Mouse (Mus musculus) testis, adult 2 months (tissue): ENCODE results near the gene Tmem208. TPM values are rescaled to one million over a fixed set of nuclear protein-coding genes. Genes with fewer than 3 reads are reported as not detected.

ENCODE experiments used
- H3K27ac ChIP-seq: fragments of 200-500 bp; 2 replicates; pipeline ENCODE4 v1.5.1; 2012; ENCODE audit warnings: low read depth, low read length; ENCODE audit not compliant: control insufficient read depth, insufficient read depth
- H3K27me3 ChIP-seq: fragments of 200-500 bp; 2 replicates; pipeline ENCODE4 v1.6.1; 2012; ENCODE audit warnings: mild to moderate bottlenecking, low read length, moderate library complexity; ENCODE audit not compliant: control insufficient read depth, insufficient read depth
- H3K36me3 ChIP-seq: fragments of 200-500 bp; 2 replicates; pipeline ENCODE4 v1.6.1; 2012; ENCODE audit warnings: mild to moderate bottlenecking, low read length; ENCODE audit not compliant: control insufficient read depth, insufficient read depth
- H3K4me1 ChIP-seq: fragments of 200-500 bp; 2 replicates; pipeline ENCODE4 v1.6.1; 2012; ENCODE audit warnings: low read length; ENCODE audit not compliant: control insufficient read depth, insufficient read depth
- H3K4me3 ChIP-seq: fragments of 200-500 bp; 2 replicates; pipeline ENCODE4 v1.5.1; 2012; ENCODE audit warnings: low read depth, mild to moderate bottlenecking, low read length, moderate library complexity, mixed read lengths; ENCODE audit not compliant: control insufficient read depth
- CTCF ChIP-seq: fragments of 200-500 bp; IDR thresholded peaks from 2 replicates; pipeline ENCODE4 v1.5.1; 2012; ENCODE audit warnings: low read depth, mild to moderate bottlenecking, inconsistent platforms, low read length, moderate library complexity; ENCODE audit not compliant: control insufficient read depth, insufficient read depth, insufficient replicate concordance
- POLR2A ChIP-seq: fragments of 200-500 bp; IDR thresholded peaks from 2 replicates; pipeline ENCODE4 v1.6.1; 2012; ENCODE audit warnings: low read depth, mild to moderate bottlenecking, inconsistent platforms, low read length, moderate library complexity; ENCODE audit not compliant: control insufficient read depth
- polyA plus RNA-seq: library from polyadenylated mRNA; depleted of rRNA; stranded (reverse); fragments of >200 nt; gene quantifications from 2 replicates; pipeline ENCODE4 v1.2.3, GENCODE M21; 2012

Gene Tmem208
- polyA plus RNA-seq, 1 experiment, result 32.4 TPM

DNA sequence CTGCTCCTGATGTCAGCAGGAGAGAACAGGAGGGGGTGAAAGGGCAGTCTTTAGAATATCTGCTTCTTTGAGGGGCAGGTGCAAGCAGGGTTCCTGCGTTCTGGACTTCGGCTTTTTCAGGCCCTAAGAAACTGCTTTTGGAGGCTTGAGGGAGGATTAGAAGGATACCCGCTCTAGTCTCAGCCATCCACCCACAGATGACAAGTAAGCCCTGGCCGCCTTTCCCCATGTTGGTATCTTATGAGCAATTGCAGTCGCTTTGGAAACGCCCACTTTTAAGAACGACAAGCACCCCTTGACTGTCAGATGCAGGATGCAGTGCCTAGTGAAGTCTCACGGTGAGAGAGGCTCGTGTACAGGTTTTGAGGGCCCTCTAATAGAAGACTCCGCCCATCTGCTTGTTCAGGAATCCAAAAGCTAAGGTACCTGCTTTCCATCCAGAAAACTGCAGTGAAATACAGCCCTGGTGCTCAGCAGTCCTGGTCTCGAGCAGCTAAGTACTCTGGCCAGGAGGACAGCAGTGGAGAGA lies 7.4 kb upstream of the Tmem208 start:
- Histone ChIP-seq H3K4me3 (no peak overlapping the region), H3K36me3 (peaks cover 2% of the 10 kb centered on the region; the same call in 1 of the 2 replicates), H3K4me1 (no peaks in the 10 kb centered on the region), H3K27ac (no peak overlapping the region), H3K27me3 (no peaks in the 10 kb centered on the region)
- no peak for TF ChIP-seq CTCF
- TF ChIP-seq POLR2A, result no peak

DNA sequence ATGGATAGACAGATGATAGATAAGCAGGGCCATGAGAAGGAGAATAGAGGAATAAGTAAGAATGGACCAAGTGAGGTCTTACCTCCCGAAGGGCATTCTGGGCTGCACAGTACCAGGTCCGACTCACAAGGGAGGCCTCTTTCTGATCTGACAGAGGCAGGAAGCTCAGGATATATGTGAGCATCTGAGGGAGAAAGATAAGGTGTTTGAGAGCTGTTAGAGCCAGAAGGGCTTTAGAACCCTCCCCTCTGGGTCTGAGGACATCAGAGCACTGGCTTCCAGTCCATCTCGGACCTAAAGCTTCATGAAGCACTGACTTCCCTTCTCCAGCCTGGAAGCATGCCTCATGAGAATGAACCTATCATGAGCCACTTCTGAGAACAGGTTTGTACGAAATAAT lies 3.0 kb upstream of the Tmem208 start:
- Histone ChIP-seq H3K4me3 (no peak overlapping the region), H3K4me1 (peaks cover 6% of the 10 kb centered on the region), H3K36me3 (no peaks in the 10 kb centered on the region; the same call in none of the 2 replicates), H3K27ac (no peak overlapping the region), H3K27me3 (no peaks in the 10 kb centered on the region)
- TF ChIP-seq POLR2A (no peak), CTCF (no peak)

DNA sequence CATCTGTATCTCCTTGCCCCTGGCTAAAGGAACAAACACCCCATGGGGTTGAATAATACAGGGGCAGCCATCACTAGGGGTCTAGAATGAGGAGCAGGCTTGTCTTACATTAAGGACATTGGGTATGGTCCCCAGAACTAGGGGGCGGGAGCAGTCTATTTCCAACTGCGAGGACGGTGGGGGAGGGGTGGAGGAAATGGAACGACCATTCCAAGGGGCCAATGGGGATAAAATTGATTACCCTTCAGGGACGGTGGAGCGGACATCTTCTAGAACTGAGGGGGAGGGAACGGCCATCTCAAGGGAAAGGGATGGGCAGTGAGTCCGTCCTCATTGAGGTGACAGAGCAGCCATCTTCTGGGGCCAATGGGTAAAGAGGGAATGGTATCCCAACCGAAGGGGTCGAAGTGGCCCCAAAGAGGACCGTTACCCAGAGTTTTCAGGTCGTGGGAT lies 487 bp upstream of the Tmem208 start:
- H3K4me3 ChIP-seq, result peak overlapping the region; percentile 89
- H3K36me3 ChIP-seq, result no peaks in the 10 kb centered on the region; the same call in 1 of the 2 replicates
- H3K4me1 ChIP-seq, result peaks cover 6% of the 10 kb centered on the region
- no peaks in the 10 kb centered on the region for H3K27me3 ChIP-seq
- TF ChIP-seq CTCF (no peak), POLR2A (no peak)
- H3K27ac ChIP-seq, result peak overlapping the region; percentile 91

DNA sequence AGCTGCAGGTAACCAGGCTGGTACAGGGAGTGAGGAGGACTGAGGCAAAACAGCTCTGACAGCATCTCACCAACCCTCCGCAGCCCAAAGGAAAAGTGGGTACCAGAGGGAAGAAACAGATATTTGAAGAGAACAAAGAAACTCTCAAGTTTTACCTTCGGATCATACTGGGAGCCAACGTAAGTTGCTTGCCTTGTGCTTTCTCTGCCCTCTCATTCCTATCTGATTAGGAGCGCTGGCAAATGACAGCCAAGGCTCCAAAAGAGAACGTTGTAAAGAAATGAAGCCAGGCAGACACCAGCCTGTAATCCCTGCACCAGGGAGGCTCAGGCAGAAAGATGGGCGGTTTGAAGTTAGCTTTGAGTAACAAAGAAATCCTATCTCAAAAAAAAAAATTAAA lies 814 bp downstream of the Tmem208 start:
- H3K4me1 ChIP-seq, result peaks cover 6% of the 10 kb centered on the region
- TF ChIP-seq CTCF (no peak), POLR2A (no peak)
- peak overlapping the region; percentile 55; the same call in 1 of the 2 replicates for H3K27ac ChIP-seq
- H3K4me3 ChIP-seq, result peak overlapping the region; percentile 89
- H3K36me3 ChIP-seq, result no peaks in the 10 kb centered on the region; the same call in 1 of the 2 replicates
- H3K27me3 ChIP-seq, result no peaks in the 10 kb centered on the region

DNA sequence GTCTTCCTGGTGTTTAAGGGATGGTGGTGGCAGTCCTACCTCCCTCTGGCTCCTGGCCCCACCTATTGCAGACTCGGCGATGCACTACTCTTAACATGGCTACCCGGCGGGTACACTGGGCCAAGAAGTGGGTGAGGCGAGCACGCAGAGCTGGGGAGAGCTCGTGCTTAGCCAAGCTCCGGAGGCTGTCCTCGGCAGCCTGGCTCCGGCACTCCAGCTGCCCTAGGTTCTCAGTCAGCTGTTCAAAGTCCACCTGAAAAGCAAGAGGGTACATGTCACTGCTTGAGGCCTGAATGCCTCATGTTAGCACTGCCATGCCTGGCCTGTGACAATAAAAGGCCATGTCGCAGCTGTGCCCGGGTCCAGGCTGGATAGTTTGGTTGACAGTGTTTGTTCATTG lies 4.2 kb downstream of the Tmem208 start:
- H3K36me3 ChIP-seq, result no peaks in the 10 kb centered on the region; the same call in 1 of the 2 replicates
- TF ChIP-seq CTCF (no peak), POLR2A (no peak)
- H3K4me3 ChIP-seq, result no peak overlapping the region
- H3K27me3 ChIP-seq, result no peaks in the 10 kb centered on the region
- H3K4me1 ChIP-seq, result peaks cover 6% of the 10 kb centered on the region
- H3K27ac ChIP-seq, result no peak overlapping the region

DNA sequence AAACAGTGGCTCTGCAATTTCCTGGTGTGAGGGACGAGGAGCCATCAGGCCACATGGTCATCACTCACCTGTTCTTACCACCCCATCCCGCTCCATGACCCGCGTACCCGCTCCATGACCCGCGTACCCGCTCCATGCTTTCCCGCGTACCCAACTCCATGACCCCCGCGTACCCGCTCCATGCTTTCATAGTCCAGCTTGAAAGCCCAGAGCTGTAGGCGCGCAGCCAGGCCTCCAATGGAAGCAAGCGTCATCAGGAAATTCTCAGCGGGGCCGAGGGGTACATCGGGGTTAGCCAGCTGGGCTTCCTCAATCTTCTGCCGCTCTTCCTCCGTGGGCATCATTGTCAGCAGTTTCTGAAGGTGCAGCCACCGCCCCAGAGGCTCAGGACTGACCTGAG lies 5.3 kb downstream of the Tmem208 start:
- no peak for TF ChIP-seq POLR2A
- TF ChIP-seq CTCF, result no peak
- H3K27me3 ChIP-seq, result no peaks in the 10 kb centered on the region
- H3K27ac ChIP-seq, result no peak overlapping the region
- H3K36me3 ChIP-seq, result no peaks in the 10 kb centered on the region; the same call in 1 of the 2 replicates
- H3K4me3 ChIP-seq, result no peak overlapping the region
- H3K4me1 ChIP-seq, result peaks cover 7% of the 10 kb centered on the region

DNA sequence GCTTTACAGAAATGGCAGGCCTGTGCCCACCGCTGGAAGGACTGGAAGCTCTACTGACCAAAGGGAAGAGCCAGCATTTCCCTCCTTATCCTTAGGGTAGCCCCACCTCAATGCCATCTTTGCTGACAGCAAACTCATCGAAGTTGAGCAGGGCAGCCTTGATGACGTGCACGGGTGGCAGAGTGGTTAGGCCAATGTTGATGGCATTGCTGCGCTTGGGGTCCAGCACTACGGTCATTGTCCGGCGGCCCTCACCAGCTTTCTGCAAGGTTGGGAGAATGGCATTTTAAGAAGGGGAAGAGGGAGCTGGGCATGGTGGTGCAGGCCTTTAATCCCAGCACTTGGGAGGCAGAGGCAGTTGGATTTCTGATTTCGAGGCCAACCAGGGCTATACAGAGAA lies 5.8 kb downstream of the Tmem208 start:
- no peak overlapping the region for H3K4me3 ChIP-seq
- no peak for TF ChIP-seq POLR2A
- no peak for TF ChIP-seq CTCF
- H3K4me1 ChIP-seq, result peaks cover 7% of the 10 kb centered on the region
- no peaks in the 10 kb centered on the region for H3K27me3 ChIP-seq
- H3K27ac ChIP-seq, result no peak overlapping the region
- no peaks in the 10 kb centered on the region; the same call in 1 of the 2 replicates for H3K36me3 ChIP-seq
